Mouse (Mus musculus): ENCODE measurements around the gene Myef2.

DNA sequence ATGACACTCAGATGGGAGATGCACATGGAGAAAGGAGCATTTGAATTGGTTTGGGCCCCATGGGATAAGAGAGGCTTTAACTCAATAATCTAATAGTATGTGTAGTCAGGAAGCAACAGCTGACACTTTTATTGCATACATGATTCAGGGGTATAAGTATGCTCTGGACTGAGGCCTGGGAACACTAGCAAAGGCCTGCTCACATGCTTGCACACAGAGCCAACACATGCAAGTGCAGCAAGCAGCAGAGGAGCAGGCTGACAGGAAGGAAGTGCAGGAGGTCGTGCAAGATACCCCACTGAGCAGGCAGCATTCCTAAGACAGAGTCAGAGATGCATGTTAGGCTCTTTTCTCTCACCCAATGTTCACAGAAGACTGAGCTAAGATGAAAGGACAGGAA lies 39.6 kb downstream of the Myef2 start:
- TF ChIP-seq CTCF (IDR thresholded peaks at IDR 0.05; ENCODE audit: low read depth) (no peak), EP300 (IDR thresholded peaks at IDR 0.05; ENCODE audit: low read depth) (no peak)

Data from liver, postnatal 0 days (tissue).